Mouse (Mus musculus): ENCODE data around the gene Afdn.

DNA sequence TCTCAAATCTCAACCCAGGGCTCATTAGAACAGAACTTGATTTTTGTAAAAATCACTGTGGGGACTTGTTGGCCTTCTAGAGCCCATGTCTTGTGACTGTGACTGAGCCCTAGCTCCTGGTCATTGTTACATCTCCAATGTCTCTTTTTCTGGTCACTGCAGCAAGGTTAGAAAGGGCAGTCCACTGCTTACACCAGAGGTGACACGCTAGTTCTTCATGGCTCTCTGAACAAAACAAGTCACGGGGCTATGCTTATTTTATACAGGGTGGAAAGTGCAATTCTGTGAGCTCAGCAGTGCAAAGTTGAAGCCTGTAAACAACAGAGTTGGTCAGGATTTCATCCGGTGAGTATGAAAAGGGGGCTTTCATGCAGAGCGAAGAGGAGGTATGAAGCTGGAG is 6.4 kb upstream of the Afdn start:
- no peak for TF ChIP-seq ZC3H11A (IDR thresholded peaks at IDR 0.05; ENCODE audit: borderline replicate concordance, low read depth, low read length)
- TF ChIP-seq ZNF384 (IDR thresholded peaks at IDR 0.05; ENCODE audit: low read depth, low read length): no peak
- TF ChIP-seq MAFK (IDR thresholded peaks at IDR 0.05; ENCODE audit: insufficient read depth, low read depth, low read length): no peak
- TF ChIP-seq HCFC1 (IDR thresholded peaks at IDR 0.05; ENCODE audit: borderline replicate concordance, insufficient read depth, low read length): no peak
- no peak for TF ChIP-seq CHD2 (IDR thresholded peaks at IDR 0.05; ENCODE audit: low read depth, low read length)

Measured in ES-E14 (cell line).